Mouse (Mus musculus) R1 (cell line): ENCODE results near the gene Olfr1115.
"Not testable (repeated sequence)": the region's sequence is repeated elsewhere in the genome, so short reads cannot be mapped to it uniquely, and the experiment has no call there.

Experiments used
- DNase-seq: peaks from one replicate; pipeline ENCODE4 v3.0.0-alpha.2; 2018; ENCODE audit warnings: low read depth, low spot score

Gene Olfr1115

DNA sequence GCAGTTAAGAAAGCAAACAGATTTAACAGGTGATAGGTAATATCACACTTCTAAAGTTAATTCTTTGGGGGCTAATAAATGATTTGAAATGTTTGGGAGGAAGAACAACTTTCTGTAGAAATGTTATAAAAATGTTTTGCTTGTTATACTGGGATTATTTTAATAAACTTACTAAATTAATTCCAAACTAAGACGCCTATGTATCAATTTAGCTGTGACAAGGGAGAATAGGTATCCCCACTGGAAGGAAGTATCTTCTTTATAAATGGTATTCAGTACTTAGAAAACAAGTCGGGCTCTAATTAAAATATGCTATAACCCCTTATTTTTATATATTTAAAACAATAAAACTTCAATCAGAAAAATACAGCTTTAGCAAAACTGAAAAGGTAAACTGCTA lies at the start of gene Olfr1115:
Olfr1115 (plus strand) TSS at position 301 of the 400 bp plus-strand sequence.
- DNase-seq = no peak

DNA sequence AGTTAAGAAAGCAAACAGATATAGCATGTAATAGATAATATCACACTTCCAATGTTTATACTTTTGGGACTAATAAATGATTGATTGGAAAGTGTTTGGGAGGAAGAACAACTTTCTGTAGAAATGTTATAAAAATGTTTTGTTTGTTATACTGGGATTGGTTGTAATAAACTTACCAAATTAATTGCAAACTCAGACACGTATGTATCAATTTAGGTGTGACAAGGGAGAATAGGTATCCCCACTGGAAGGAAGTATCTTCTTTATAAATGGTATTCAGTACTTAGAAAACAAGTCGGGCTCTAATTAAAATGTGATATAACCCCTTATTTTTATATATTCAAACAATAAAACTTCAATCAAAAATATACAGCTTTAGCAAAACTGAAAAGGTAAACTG lies 39.1 kb upstream of the Olfr1115 start, which contains the start of gene Olfr1113:
Olfr1113 (plus strand) TSS at position 301 of the 400 bp plus-strand sequence.
- no peak for DNase-seq

DNA sequence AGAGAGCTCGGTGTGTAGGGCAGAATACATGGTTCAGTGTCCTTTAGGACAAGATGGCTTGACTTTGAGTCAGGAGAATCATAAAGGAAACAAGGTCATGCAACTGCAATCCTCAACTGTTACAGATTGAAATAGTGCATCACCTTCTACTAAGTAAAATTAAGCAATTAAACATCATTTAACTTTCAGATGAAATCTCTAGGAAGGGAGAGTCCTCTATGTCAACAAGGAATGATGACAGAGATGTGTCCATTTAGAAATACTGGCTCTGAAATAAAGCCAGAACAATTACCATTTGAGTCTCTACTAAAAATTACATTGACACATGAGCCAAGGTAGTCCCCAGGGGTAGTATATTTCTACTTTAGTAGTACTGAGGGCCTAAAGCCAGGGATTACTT lies 19.4 kb downstream of the Olfr1115 start, which contains the start of gene Olfr1116:
Olfr1116 (plus strand) TSS at position 301 of the 400 bp plus-strand sequence.
- no peak for DNase-seq

DNA sequence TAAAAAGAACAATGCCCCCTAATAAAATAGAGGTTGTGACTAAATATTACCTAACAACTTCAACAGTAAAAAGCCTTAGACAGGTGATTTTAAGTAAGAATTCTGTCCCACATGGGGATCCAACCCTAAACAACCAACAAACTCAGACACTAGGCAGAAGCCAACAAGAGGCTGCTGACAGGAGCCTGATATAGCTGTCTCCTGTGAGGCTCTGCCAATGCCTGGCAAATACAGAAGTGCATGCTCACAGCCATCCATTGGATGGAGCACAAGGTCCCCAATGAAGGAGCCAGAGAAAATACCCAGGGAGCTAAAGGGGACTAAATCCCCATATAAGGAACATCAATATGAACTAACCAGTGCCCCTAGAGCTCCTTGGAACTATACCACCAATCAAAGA lies 46.2 kb downstream of the Olfr1115 start:
- not testable (repeated sequence) for DNase-seq
